Mouse (Mus musculus): Measurements from ENCODE around the gene Dnpep.

Gene Dnpep

GRCm38 (mm10) chr1:75317241-75318201 lies at the start of gene Dnpep:
Gene Dnpep, minus strand, starts transcription at chr1:75317990.
- peak; percentile 100 for DNase-seq

GRCm38 (mm10) chr1:75365510-75366137 lies 47.8 kb upstream of the Dnpep start:
- no peak for DNase-seq

GRCm38 (mm10) chr1:75363868-75364267 lies 46.1 kb upstream of the Dnpep start:
- DNase-seq, result no peak

- no peak for DNase-seq
These were observed 44.0 kb upstream of the Dnpep start for GRCm38 (mm10) chr1:75361750-75362149.

- no peak for DNase-seq
These were observed 43.3 kb upstream of the Dnpep start for GRCm38 (mm10) chr1:75361123-75361522.

- DNase-seq, result peak; percentile 44
These were observed 42.6 kb upstream of the Dnpep start, which contains the start of gene Des for GRCm38 (mm10) chr1:75360112-75361031. Gene Des, plus strand, starts transcription at chr1:75360329.

GRCm38 (mm10) chr1:75359346-75359745 lies 41.6 kb upstream of the Dnpep start:
- DNase-seq, result peak; percentile 23

GRCm38 (mm10) chr1:75358009-75358408 lies 40.2 kb upstream of the Dnpep start:
- DNase-seq, result no peak

- no peak for DNase-seq
These were observed 39.5 kb upstream of the Dnpep start for GRCm38 (mm10) chr1:75357261-75357660.

GRCm38 (mm10) chr1:75349275-75349674 lies 31.5 kb upstream of the Dnpep start:
- no peak for DNase-seq

- no peak for DNase-seq
These were observed 29.5 kb upstream of the Dnpep start for GRCm38 (mm10) chr1:75347279-75347678.

GRCm38 (mm10) chr1:75345036-75345935 lies 27.5 kb upstream of the Dnpep start:
- no peak for DNase-seq

GRCm38 (mm10) chr1:75344291-75345035 lies 26.7 kb upstream of the Dnpep start:
- peak; percentile 28 for DNase-seq

GRCm38 (mm10) chr1:75342874-75343416 lies 25.2 kb upstream of the Dnpep start:
- DNase-seq, result peak; percentile 42

- no peak for DNase-seq
These were observed 22.7 kb upstream of the Dnpep start for GRCm38 (mm10) chr1:75340519-75340918.

- DNase-seq, result no peak
These were observed 21.5 kb upstream of the Dnpep start for GRCm38 (mm10) chr1:75339337-75339736.

- no peak for DNase-seq
These were observed 20.4 kb upstream of the Dnpep start for GRCm38 (mm10) chr1:75338091-75338694.

GRCm38 (mm10) chr1:75337097-75337496 lies 19.3 kb upstream of the Dnpep start:
- DNase-seq, result no peak

- DNase-seq, result no peak
These were observed 18.7 kb upstream of the Dnpep start for GRCm38 (mm10) chr1:75336461-75336860.

- no peak for DNase-seq
These were observed 13.5 kb upstream of the Dnpep start for GRCm38 (mm10) chr1:75331271-75331670.
